Mouse (Mus musculus) liver, embryonic 11.5 days (tissue): Measurements from ENCODE around the gene Dnaja2. TPM values are rescaled to one million over a fixed set of nuclear protein-coding genes. Genes with fewer than 3 reads are reported as not detected.
A peak's percentile ranks its signal among the peaks of the same experiment; 100 is the strongest.

Experiments
- ATAC-seq: fragments of 200-750 bp; cut with Nextera tagmentation; replicated peaks from 2 replicates; pipeline ENCODE4 v1.8.0; 2017; ENCODE audit warnings: moderate number of reproducible peaks, mild to moderate bottlenecking, moderate TSS enrichment, moderate library complexity; ENCODE audit not compliant: low FRiP score
- DNase-seq: peaks from one replicate; pipeline ENCODE4 v3.0.0-alpha.2; 2017; ENCODE audit warnings: low spot score
- H3K27ac ChIP-seq: fragments of 300-500 bp; sonication (generic); 2 replicates; pipeline ENCODE4 v1.5.1; 2014; ENCODE audit warnings: mild to moderate bottlenecking, low read depth, low read length, control low read depth
- H3K27me3 ChIP-seq: fragments of 300-500 bp; sonication (generic); replicated peaks from 2 replicates; pipeline ENCODE4 v1.6.1; 2014; ENCODE audit warnings: low read length, mixed read lengths; ENCODE audit not compliant: control insufficient read depth, insufficient read depth
- H3K36me3 ChIP-seq: fragments of 300-500 bp; sonication (generic); 2 replicates; pipeline ENCODE4 v1.6.1; 2014; ENCODE audit warnings: mild to moderate bottlenecking, low read length, moderate library complexity, mixed read lengths; ENCODE audit not compliant: control insufficient read depth, insufficient read depth
- H3K4me1 ChIP-seq: fragments of 300-500 bp; sonication (generic); replicated peaks from 2 replicates; pipeline ENCODE4 v1.6.1; 2014; ENCODE audit warnings: low read length, mixed read lengths; ENCODE audit not compliant: control insufficient read depth, insufficient read depth
- H3K4me2 ChIP-seq: fragments of 300-500 bp; sonication (generic); 2 replicates; pipeline ENCODE4 v1.6.1; 2014; ENCODE audit warnings: mild to moderate bottlenecking, control low read depth, moderate library complexity
- H3K4me3 ChIP-seq: fragments of 300-500 bp; sonication (generic); 2 replicates; pipeline ENCODE4 v1.5.1; 2014; ENCODE audit warnings: low read depth, low read length, control low read depth
- H3K9ac ChIP-seq: fragments of 300-500 bp; sonication (generic); 2 replicates; pipeline ENCODE4 v1.6.1; 2014; ENCODE audit warnings: low read depth, low read length, control low read depth
- H3K9me3 ChIP-seq: fragments of 300-500 bp; sonication (generic); 2 replicates; pipeline ENCODE4 v1.6.1; 2016; ENCODE audit warnings: low read length, inconsistent platforms, mixed read lengths; ENCODE audit not compliant: control insufficient read depth
- WGBS: fragments of 180-500 bp; shearing (Covaris S2); extraction: QIAGEN DNeasy Blood & Tissue Kit; methylation state at CpG from one replicate; pipeline ENCODE4 v1.1.7; 2014; 5-methylcytosine and 5-hydroxymethylcytosine counted together
- polyA plus RNA-seq: library from polyadenylated mRNA; unstranded; fragments of >200 nt; fragmentation: Nextera tagmentation; extraction: Ambion mirVana; gene quantifications from 2 replicates; pipeline ENCODE4 v1.2.1, GENCODE M21; 2014

Dnaja2 gene
- 163 and 175 TPM in 2 replicates for polyA plus RNA-seq

DNA sequence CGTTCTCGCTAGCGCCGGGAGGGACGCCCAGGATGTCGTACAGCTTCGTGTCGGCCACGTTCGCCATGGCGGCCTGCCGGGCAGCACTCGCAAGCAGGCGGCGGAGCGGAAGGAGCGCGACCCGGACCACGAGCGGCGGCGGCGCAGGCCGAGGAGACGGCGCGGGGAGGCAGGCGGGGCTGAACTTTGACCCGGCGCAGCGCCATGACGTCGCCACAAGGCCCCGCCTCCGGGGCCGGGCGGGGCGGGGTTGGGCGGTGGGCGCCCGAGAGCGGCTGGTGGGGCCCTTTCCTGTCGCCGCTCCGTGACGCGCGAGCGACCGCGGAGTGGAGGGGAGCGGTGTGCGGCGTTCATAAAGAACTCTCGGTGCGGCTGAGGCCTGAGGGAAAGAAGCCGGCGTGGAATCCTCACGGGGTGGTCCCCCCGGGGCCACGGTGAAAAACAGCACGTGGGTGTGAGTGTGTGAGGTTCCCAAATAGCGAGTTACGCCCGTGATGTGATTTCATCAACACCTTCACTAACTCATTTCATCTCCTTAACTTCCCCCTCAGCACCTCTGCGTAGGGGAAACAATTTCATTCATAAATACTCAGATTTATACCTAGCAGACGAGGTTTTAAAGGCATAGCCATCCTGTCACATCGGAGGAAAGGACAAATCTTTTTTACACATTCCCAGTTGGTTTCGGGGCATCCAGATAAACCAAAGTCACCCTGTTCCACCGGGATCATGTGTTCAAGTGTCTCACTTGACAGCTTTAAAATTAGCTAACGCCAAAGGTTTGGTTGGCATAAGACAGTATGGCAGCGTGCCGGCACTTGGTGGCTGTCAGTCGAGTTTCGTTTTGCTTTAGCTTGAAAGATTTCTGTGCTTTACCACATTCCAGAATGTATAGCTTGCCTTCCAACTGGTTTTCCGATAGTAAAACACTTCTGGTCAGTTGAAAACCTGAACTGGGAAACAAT is at the start of gene Dnaja2:
Gene Dnaja2, minus strand, starts transcription at position 164 of the 965 bp plus-strand sequence.
- Histone ChIP-seq H3K4me3 (peak within 1 kb of the TSS; percentile 97), H3K36me3 (peaks cover 17% of the 10 kb centered on the region), H3K9ac (peak within 1 kb of the TSS; percentile 89), H3K4me1 (peaks cover 3% of the 10 kb centered on the region; the same call in 1 of the 2 replicates), H3K27me3 (no peaks in the 10 kb centered on the region), H3K27ac (peak within 1 kb of the TSS; percentile 82), H3K9me3 (no peaks in the 10 kb centered on the region), H3K4me2 (peak within 1 kb of the TSS; percentile 78)
- ATAC-seq, result peak; percentile 94
- DNase-seq, result peak; percentile 94
- under 1% methylated on average over 59 of the region's 77 CpGs for WGBS

GRCm38 (mm10) chr8:85604201-85604600 is 49.1 kb upstream of the Dnaja2 start:
- Histone ChIP-seq H3K36me3 (no peaks in the 10 kb centered on the region), H3K4me1 (no peaks in the 10 kb centered on the region), H3K4me2 (no peak overlapping the region), H3K27me3 (no peaks in the 10 kb centered on the region), H3K9ac (no peak overlapping the region), H3K27ac (no peak overlapping the region), H3K9me3 (no peaks in the 10 kb centered on the region), H3K4me3 (no peak overlapping the region)
- ATAC-seq (no peak), DNase-seq (no peak)
- 62% methylated on average over 4 of the region's 4 CpGs for WGBS

DNA sequence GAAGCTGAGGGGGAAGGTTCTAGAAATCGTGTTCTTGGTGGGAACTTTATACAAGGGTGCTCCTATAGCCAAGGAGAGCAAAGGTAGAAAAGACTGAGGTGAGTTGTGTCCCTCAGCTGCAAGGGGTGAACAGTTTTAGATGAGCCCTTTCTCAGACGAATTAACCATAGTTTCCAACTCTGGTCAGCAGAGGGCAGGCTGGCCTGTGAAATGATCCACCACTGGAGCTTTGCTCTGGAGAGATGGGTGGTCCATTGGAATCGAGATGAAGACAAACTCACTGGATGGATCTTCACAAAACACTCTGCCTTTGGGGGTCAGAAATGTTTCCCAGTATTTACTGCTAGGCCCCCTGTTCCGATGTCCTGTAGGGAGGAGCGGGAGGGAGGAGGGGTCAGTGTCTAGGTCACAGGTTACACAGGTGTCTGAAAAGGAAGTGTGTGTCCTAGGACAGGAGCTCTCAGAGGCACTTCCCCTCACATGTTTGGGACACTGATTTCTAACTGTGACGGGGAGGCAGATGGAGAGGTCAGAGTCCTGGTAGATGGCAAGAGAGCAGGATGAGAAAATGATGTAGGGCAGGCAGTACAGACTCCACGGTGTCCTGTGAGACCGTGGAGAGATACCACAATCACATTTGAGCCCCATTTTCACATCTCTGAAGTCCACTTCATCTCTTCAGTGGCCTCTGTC is 48.2 kb upstream of the Dnaja2 start:
- Histone ChIP-seq H3K9me3 (no peaks in the 10 kb centered on the region), H3K4me1 (no peaks in the 10 kb centered on the region), H3K4me2 (no peak overlapping the region), H3K27ac (no peak overlapping the region), H3K4me3 (no peak overlapping the region), H3K27me3 (no peaks in the 10 kb centered on the region), H3K36me3 (no peaks in the 10 kb centered on the region), H3K9ac (no peak overlapping the region)
- ATAC-seq, result no peak
- WGBS, result 33% methylated on average over 8 of the region's 8 CpGs
- DNase-seq, result peak; percentile 36

DNA sequence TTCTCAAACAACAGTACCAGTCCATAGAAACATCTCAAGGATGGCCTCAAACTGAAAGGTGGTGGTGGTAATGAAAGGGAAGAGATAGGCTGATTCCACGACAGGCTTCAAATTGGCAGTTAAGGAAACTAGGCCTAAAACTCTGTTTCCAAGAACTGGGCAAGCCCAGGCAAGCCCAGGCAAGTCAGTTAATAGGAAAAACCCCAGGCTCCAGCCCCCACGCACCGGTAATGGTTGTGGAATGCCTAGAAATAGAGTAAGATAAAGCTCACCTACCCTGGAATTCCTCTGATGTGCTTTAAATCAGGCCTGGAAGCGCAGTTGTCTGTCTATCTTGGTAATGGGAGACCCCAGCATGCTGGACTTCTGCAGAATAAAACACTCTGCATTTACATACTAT is 47.6 kb upstream of the Dnaja2 start:
- Histone ChIP-seq H3K9ac (no peak overlapping the region), H3K27ac (no peak overlapping the region), H3K4me1 (no peaks in the 10 kb centered on the region), H3K9me3 (no peaks in the 10 kb centered on the region), H3K27me3 (no peaks in the 10 kb centered on the region), H3K36me3 (no peaks in the 10 kb centered on the region), H3K4me2 (no peak overlapping the region), H3K4me3 (no peak overlapping the region)
- ATAC-seq, result no peak
- no peak for DNase-seq
- 66% methylated on average over 4 of the region's 4 CpGs for WGBS

- Histone ChIP-seq H3K4me2 (no peak overlapping the region), H3K4me1 (no peaks in the 10 kb centered on the region), H3K36me3 (no peaks in the 10 kb centered on the region), H3K27ac (no peak overlapping the region), H3K9me3 (no peaks in the 10 kb centered on the region), H3K27me3 (no peaks in the 10 kb centered on the region), H3K4me3 (no peak overlapping the region), H3K9ac (no peak overlapping the region)
- 73% methylated on average over 8 of the region's 8 CpGs for WGBS
- DNase-seq (no peak), ATAC-seq (no peak)
These were observed 46.6 kb upstream of the Dnaja2 start for GRCm38 (mm10) chr8:85601741-85602140.

DNA sequence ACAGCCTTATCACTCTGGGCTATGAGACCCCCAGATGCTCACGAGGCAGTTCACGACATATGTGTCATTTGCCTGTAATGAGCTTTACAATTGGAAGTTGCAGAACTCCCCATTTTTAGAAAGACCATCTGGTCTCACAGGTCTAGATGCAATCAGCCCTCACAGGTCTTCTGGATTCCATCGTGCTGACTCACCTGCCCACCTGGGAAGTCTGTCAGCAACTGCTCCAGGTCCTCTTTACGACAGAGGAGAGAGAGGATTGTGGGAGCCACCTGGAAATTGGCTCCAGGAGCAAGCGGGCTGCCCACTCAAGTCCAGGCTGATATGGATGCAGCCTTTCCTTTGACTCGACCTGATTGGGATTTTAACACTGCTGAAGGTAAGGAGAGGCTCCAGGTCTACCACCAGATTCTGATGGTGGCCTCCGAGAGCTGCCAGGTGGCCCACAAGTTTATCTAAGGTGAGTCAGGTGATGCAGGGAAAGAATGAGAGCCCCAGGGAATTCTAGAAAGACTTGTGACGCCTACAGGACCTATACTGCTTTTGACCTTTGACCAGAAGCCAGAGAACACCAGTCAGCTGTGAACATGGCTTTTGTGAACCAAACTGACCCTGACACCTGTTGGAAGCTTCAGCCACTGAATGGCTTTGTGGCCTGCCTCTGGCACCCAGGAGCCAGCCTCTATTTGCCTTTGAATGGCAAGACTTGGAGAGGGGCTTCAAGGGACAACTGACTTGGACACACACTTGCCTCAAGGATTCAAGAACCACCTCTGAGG is 42.5 kb upstream of the Dnaja2 start:
- Histone ChIP-seq H3K4me2 (no peak overlapping the region), H3K4me1 (no peaks in the 10 kb centered on the region), H3K27me3 (no peaks in the 10 kb centered on the region), H3K27ac (no peak overlapping the region), H3K36me3 (no peaks in the 10 kb centered on the region), H3K4me3 (no peak overlapping the region), H3K9ac (no peak overlapping the region), H3K9me3 (no peaks in the 10 kb centered on the region)
- WGBS, result 60% methylated on average over 8 of the region's 8 CpGs
- ATAC-seq (no peak), DNase-seq (no peak)

GRCm38 (mm10) chr8:85595391-85595790 is 40.2 kb upstream of the Dnaja2 start:
- H3K27me3 ChIP-seq, result no peaks in the 10 kb centered on the region
- 57% methylated on average over 6 of the region's 6 CpGs for WGBS
- H3K36me3 ChIP-seq, result no peaks in the 10 kb centered on the region
- no peak overlapping the region for H3K9ac ChIP-seq
- DNase-seq (peak; percentile 45), ATAC-seq (peak; percentile 67)
- H3K4me2 ChIP-seq, result no peak overlapping the region
- H3K27ac ChIP-seq, result no peak overlapping the region
- H3K9me3 ChIP-seq, result no peaks in the 10 kb centered on the region
- no peak overlapping the region for H3K4me3 ChIP-seq
- no peaks in the 10 kb centered on the region for H3K4me1 ChIP-seq

- no peaks in the 10 kb centered on the region for H3K27me3 ChIP-seq
- 35% methylated on average over 3 of the region's 3 CpGs for WGBS
- H3K4me3 ChIP-seq, result no peak overlapping the region
- H3K4me1 ChIP-seq, result no peaks in the 10 kb centered on the region
- no peak overlapping the region for H3K27ac ChIP-seq
- no peak overlapping the region for H3K9ac ChIP-seq
- no peaks in the 10 kb centered on the region for H3K9me3 ChIP-seq
- DNase-seq (no peak), ATAC-seq (peak; percentile 31; the same call in 1 of the 2 replicates)
- H3K4me2 ChIP-seq, result no peak overlapping the region
- no peaks in the 10 kb centered on the region for H3K36me3 ChIP-seq
These were observed 39.8 kb upstream of the Dnaja2 start for GRCm38 (mm10) chr8:85594983-85595382.
